Mouse (Mus musculus) cerebellum, adult 2 months (tissue): ENCODE measurements around the gene Pcare. TPM values are rescaled to one million over a fixed set of nuclear protein-coding genes. Genes with fewer than 3 reads are reported as not detected.

Experiments used
- DNase-seq, 2 experiments: peaks; one replicate each; pipeline ENCODE4 v3.0.0; 2021
- H3K27ac ChIP-seq: fragments of 200-500 bp; 2 replicates; pipeline ENCODE4 v1.5.1; 2012; ENCODE audit warnings: low read length, control low read depth, inconsistent platforms; ENCODE audit not compliant: insufficient read depth
- H3K27me3 ChIP-seq: fragments of 200-500 bp; 2 replicates; pipeline ENCODE4 v1.6.1; 2012; ENCODE audit warnings: inconsistent platforms, mild to moderate bottlenecking, low read length, moderate library complexity; ENCODE audit not compliant: control insufficient read depth, insufficient read depth
- H3K4me1 ChIP-seq: fragments of 200-500 bp; 2 replicates; pipeline ENCODE4 v1.6.1; 2011; ENCODE audit warnings: low read length; ENCODE audit not compliant: control insufficient read depth, insufficient read depth
- H3K4me3 ChIP-seq: fragments of 200-500 bp; replicated peaks from 2 replicates; pipeline ENCODE3; 2011; ENCODE audit warnings: mild to moderate bottlenecking, low read depth, low read length, control low read depth; ENCODE audit not compliant: insufficient read depth
- CTCF ChIP-seq: fragments of 200-500 bp; IDR thresholded peaks from 2 replicates; pipeline ENCODE4 v1.5.1; 2011; ENCODE audit warnings: low read depth, mild to moderate bottlenecking, control low read depth, low read length, moderate library complexity, borderline replicate concordance; ENCODE audit not compliant: insufficient read depth
- POLR2A ChIP-seq: fragments of 200-500 bp; IDR thresholded peaks from 2 replicates; pipeline ENCODE4 v1.6.1; 2011; ENCODE audit warnings: low read length, control low read depth, borderline replicate concordance; ENCODE audit not compliant: insufficient read depth
- WGBS: fragments of 180-500 bp; shearing (Covaris S2); methylation state at CpG from one replicate; pipeline ENCODE4 v1.1.7; 2018; 5-methylcytosine and 5-hydroxymethylcytosine counted together
- polyA plus RNA-seq: library from polyadenylated mRNA; depleted of rRNA; stranded (reverse); fragments of >200 nt; gene quantifications from 2 replicates; pipeline ENCODE4 v1.2.3, GENCODE M21; 2012; rRNA removed

Pcare gene
- polyA plus RNA-seq, 1 experiment: not detected

- no peak for DNase-seq
- H3K27me3 ChIP-seq: no peaks in the 10 kb centered on the region
- 48% methylated on average over 11 of the region's 11 CpGs for WGBS
- H3K4me3 ChIP-seq: no peak overlapping the region
- TF ChIP-seq CTCF (no peak), POLR2A (no peak)
- no peak overlapping the region for H3K27ac ChIP-seq
- 0 out of 2 replicates have a peak, but pooled peaks cover 8% of the 10 kb centered on the region for H3K4me1 ChIP-seq
Observed at GRCm38 (mm10) chr17:71698619-71698956, 54.1 kb downstream of the Pcare start.

GRCm38 (mm10) chr17:71697896-71698618, 54.6 kb downstream of the Pcare start:
- Histone ChIP-seq H3K27me3 (no peaks in the 10 kb centered on the region), H3K4me1 (0 out of 2 replicates have a peak, but pooled peaks cover 8% of the 10 kb centered on the region), H3K27ac (no peak overlapping the region), H3K4me3 (no peak overlapping the region)
- DNase-seq: no peak
- WGBS: 19% methylated on average over 11 of the region's 11 CpGs
- no peak for TF ChIP-seq CTCF
- no peak for TF ChIP-seq POLR2A

GRCm38 (mm10) chr17:71696396-71696795, 56.3 kb downstream of the Pcare start:
- DNase-seq: no peak
- Histone ChIP-seq H3K27me3 (no peaks in the 10 kb centered on the region), H3K4me3 (no peak overlapping the region), H3K27ac (no peak overlapping the region), H3K4me1 (0 out of 2 replicates have a peak, but pooled peaks cover 8% of the 10 kb centered on the region)
- 76% methylated on average over 5 of the region's 5 CpGs for WGBS
- TF ChIP-seq POLR2A (no peak), CTCF (no peak)

GRCm38 (mm10) chr17:71695716-71696315, 56.9 kb downstream of the Pcare start:
- H3K27ac ChIP-seq: no peak overlapping the region
- no peak for DNase-seq
- whole genome bisulfite sequencing: 83% methylated on average over 15 of the region's 15 CpGs
- H3K27me3 ChIP-seq: no peaks in the 10 kb centered on the region
- no peak for TF ChIP-seq POLR2A
- no peak for TF ChIP-seq CTCF
- H3K4me3 ChIP-seq: no peak overlapping the region
- H3K4me1 ChIP-seq: 0 out of 2 replicates have a peak, but pooled peaks cover 8% of the 10 kb centered on the region

- no peaks in the 10 kb centered on the region for H3K27me3 ChIP-seq
- WGBS: 93% methylated on average over 8 of the region's 8 CpGs
- DNase-seq: no peak
Observed at GRCm38 (mm10) chr17:71695151-71695550, 57.5 kb downstream of the Pcare start.

GRCm38 (mm10) chr17:71693780-71694179, 58.9 kb downstream of the Pcare start:
- whole genome bisulfite sequencing: 64% methylated on average over 8 of the region's 8 CpGs
- 0 out of 2 replicates have a peak, but pooled peaks cover 8% of the 10 kb centered on the region for H3K4me1 ChIP-seq
- H3K27me3 ChIP-seq: no peaks in the 10 kb centered on the region
- no peak overlapping the region for H3K4me3 ChIP-seq
- no peak for DNase-seq
- no peak overlapping the region for H3K27ac ChIP-seq
- TF ChIP-seq POLR2A (no peak), CTCF (0 out of 2 replicates have a peak, but pooled peaks have one; percentile 0)

More at GRCm38 (mm10) chr17:71695151-71695550, 57.5 kb downstream of the Pcare start:
- no peak overlapping the region for H3K27ac ChIP-seq
- H3K4me3 ChIP-seq: no peak overlapping the region
- 0 out of 2 replicates have a peak, but pooled peaks cover 8% of the 10 kb centered on the region for H3K4me1 ChIP-seq
- TF ChIP-seq POLR2A (no peak), CTCF (no peak)

Other genes with a start within 250 kb of the Pcare start
- gene Ndc80, start 226.0 kb downstream of the Pcare start, polyA plus RNA-seq: 0.19 TPM in 1 of 2 replicates, not detected in the other
- gene Spdya, start 200.8 kb downstream of the Pcare start, polyA plus RNA-seq: 1.5 and 1.8 TPM in 2 replicates
- 26.0 and 26.8 TPM in 2 replicates for gene Wdr43, start 137.0 kb downstream of the Pcare start, polyA plus RNA-seq
- 1.1 and 1.9 TPM in 2 replicates for gene Togaram2, start 79.6 kb downstream of the Pcare start, polyA plus RNA-seq
- 35.3 and 42.9 TPM in 2 replicates for gene Clip4, start 15.6 kb upstream of the Pcare start, polyA plus RNA-seq